Mouse (Mus musculus) embryo, embryonic 11 days (tissue): ENCODE data around the gene Hsbp1.
A peak's percentile ranks its signal among the peaks of the same experiment; 100 is the strongest.

ENCODE experiments used
- DNase-seq: peaks from one replicate; pipeline ENCODE4 v3.0.0-alpha.2; 2015

The Hsbp1 gene

GRCm38 (mm10) chr8:119394097-119394496 lies 49.8 kb downstream of the Hsbp1 start:
- no peak for DNase-seq

- peak; percentile 96 for DNase-seq
Observed at GRCm38 (mm10) chr8:119394524-119395026, 50.3 kb downstream of the Hsbp1 start, which contains the start of gene Mlycd. Gene Mlycd (plus strand): TSS chr8:119394878.

- peak; percentile 57 for DNase-seq
Observed at GRCm38 (mm10) chr8:119395072-119395950, 51.0 kb downstream of the Hsbp1 start.
